Mouse (Mus musculus) G1E (cell line): Measurements from ENCODE around the gene Prox1.

Experiments used
- GATA1 ChIP-seq: IDR thresholded peaks from 2 replicates; pipeline ENCODE4 v1.6.1; 2012; ENCODE audit warnings: borderline replicate concordance, low read length, inconsistent platforms, mixed read lengths
- TAL1 ChIP-seq: conservative IDR thresholded peaks from 2 replicates; pipeline ENCODE4 v1.6.1; 2012; ENCODE audit warnings: low read depth, low read length, inconsistent platforms, mixed read lengths

DNA sequence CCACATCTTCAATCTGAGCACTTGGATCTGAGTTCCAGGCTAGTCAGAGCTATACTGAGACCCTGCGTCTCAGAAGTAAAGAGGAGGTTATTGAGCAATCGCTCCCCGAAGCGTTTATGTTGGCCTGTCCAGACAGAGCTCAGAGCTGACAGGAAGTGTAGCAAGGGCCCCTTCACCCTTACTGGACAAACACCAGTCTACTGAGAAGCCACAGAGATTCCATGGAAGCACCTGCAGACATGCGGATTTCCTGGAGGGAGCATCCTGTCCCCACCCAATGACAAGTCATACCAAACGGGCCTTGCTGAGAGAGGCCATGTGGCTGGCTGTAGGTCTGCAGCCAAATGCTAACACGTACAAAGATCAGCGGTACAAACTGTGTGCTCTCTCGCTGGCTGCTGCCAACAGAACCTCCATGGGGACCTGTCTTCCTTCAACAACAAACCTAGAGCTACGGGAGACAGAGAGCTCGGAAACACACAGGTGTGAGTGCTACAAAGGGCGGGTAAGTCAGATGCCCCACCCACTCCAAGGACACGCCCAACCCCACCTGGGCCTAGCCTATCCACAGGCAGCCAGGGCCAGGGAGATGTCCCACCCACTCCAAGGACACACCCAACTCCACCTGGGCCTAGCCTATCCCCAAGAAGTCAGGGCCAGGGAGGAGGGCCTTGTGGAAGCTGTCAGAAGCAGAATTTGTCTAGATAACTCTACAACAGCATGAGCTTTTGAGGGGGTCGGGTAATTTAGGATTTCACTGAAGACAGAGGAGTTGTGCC is 45.4 kb downstream of the Prox1 start:
- TF ChIP-seq TAL1 (no peak), GATA1 (no peak)
